Mouse (Mus musculus): ENCODE data around the gene Gltpd2. TPM values are rescaled to one million over a fixed set of nuclear protein-coding genes. Genes with fewer than 3 reads are reported as not detected.
"Not testable (repeated sequence)": the region's sequence is repeated elsewhere in the genome, so short reads cannot be mapped to it uniquely, and the experiment has no call there.

Gene Gltpd2
- 0.50 and 0.77 TPM in 2 replicates for polyA plus RNA-seq (2016; fragmentation: Nextera tagmentation; extraction: Ambion mirVana)

- WGBS, result 76% methylated on average over 10 of the region's 10 CpGs
- Histone ChIP-seq H3K4me1 (0 out of 2 replicates have a peak, but pooled peaks cover 6% of the 10 kb centered on the region), H3K4me3 (peak within 1 kb of the TSS; percentile 28), H3K27me3 (no peaks in the 10 kb centered on the region), H3K27ac (0 out of 2 replicates have a peak within 1 kb of the TSS, but pooled peaks have one; percentile 61), H3K9me3 (no peaks in the 10 kb centered on the region), H3K36me3 (no peaks in the 10 kb centered on the region), H3K4me2 (replicated peaks) (peak within 1 kb of the TSS; percentile 48), H3K9ac (peak within 1 kb of the TSS; percentile 44)
- no peak for ATAC-seq (ENCODE audit: insufficient number of reproducible peaks, insufficient read depth, low FRiP score, low TSS enrichment)
Measured at GRCm38 (mm10) chr11:70518923-70519322, at the start of gene Gltpd2. TSS of gene Gltpd2 (plus strand) at chr11:70519196.

GRCm38 (mm10) chr11:70469764-70470163, 49.2 kb upstream of the Gltpd2 start:
- ATAC-seq (ENCODE audit: insufficient number of reproducible peaks, insufficient read depth, low FRiP score, low TSS enrichment), result no peak
- 91% methylated on average over 3 of the region's 3 CpGs for WGBS
- Histone ChIP-seq H3K4me1 (peaks cover 7% of the 10 kb centered on the region; the same call in 1 of the 2 replicates), H3K4me3 (no peak overlapping the region), H3K27ac (no peak overlapping the region), H3K27me3 (peaks cover 21% of the 10 kb centered on the region), H3K36me3 (no peaks in the 10 kb centered on the region), H3K4me2 (replicated peaks) (no peak overlapping the region), H3K9me3 (no peaks in the 10 kb centered on the region), H3K9ac (no peak overlapping the region)

GRCm38 (mm10) chr11:70472716-70473115, 46.3 kb upstream of the Gltpd2 start:
- Histone ChIP-seq H3K4me2 (replicated peaks) (no peak overlapping the region), H3K9me3 (no peaks in the 10 kb centered on the region), H3K9ac (no peak overlapping the region), H3K27ac (no peak overlapping the region), H3K4me1 (no peaks in the 10 kb centered on the region), H3K27me3 (no peaks in the 10 kb centered on the region), H3K4me3 (no peak overlapping the region), H3K36me3 (no peaks in the 10 kb centered on the region)
- no peak for ATAC-seq (ENCODE audit: insufficient number of reproducible peaks, insufficient read depth, low FRiP score, low TSS enrichment)

- WGBS, result 85% methylated on average over 5 of the region's 5 CpGs
Measured at GRCm38 (mm10) chr11:70473291-70473690, 45.7 kb upstream of the Gltpd2 start.

GRCm38 (mm10) chr11:70474872-70475534, 44.0 kb upstream of the Gltpd2 start:
- Histone ChIP-seq H3K36me3 (no peaks in the 10 kb centered on the region), H3K4me3 (no peak overlapping the region), H3K4me2 (replicated peaks) (no peak overlapping the region), H3K9me3 (no peaks in the 10 kb centered on the region), H3K27ac (no peak overlapping the region), H3K9ac (no peak overlapping the region), H3K27me3 (no peaks in the 10 kb centered on the region), H3K4me1 (no peaks in the 10 kb centered on the region)
- 73% methylated on average over 12 of the region's 12 CpGs for WGBS
- no peak for ATAC-seq (ENCODE audit: insufficient number of reproducible peaks, insufficient read depth, low FRiP score, low TSS enrichment)

More at GRCm38 (mm10) chr11:70473291-70473690, 45.7 kb upstream of the Gltpd2 start:
- H3K9ac ChIP-seq; H3K36me3 ChIP-seq; ATAC-seq (ENCODE audit: insufficient number of reproducible peaks, insufficient read depth, low FRiP score, low TSS enrichment); H3K9me3 ChIP-seq; H3K27ac ChIP-seq; H3K4me3 ChIP-seq; H3K27me3 ChIP-seq; H3K4me1 ChIP-seq; H3K4me2 ChIP-seq (replicated peaks): not testable (repeated sequence)

- ATAC-seq (ENCODE audit: insufficient number of reproducible peaks, insufficient read depth, low FRiP score, low TSS enrichment), result no peak
- WGBS, result 53% methylated on average over 2 of the region's 2 CpGs
- no peak overlapping the region for H3K4me3 ChIP-seq
- H3K27me3 ChIP-seq, result no peaks in the 10 kb centered on the region
- no peak overlapping the region for H3K9ac ChIP-seq
- no peaks in the 10 kb centered on the region for H3K9me3 ChIP-seq
- no peaks in the 10 kb centered on the region for H3K4me1 ChIP-seq
- no peak overlapping the region for H3K4me2 ChIP-seq (replicated peaks)
- H3K36me3 ChIP-seq, result no peaks in the 10 kb centered on the region
- no peak overlapping the region for H3K27ac ChIP-seq
Measured at GRCm38 (mm10) chr11:70485498-70485897, 33.5 kb upstream of the Gltpd2 start.

GRCm38 (mm10) chr11:70487816-70488215, 31.2 kb upstream of the Gltpd2 start:
- ATAC-seq (ENCODE audit: insufficient number of reproducible peaks, insufficient read depth, low FRiP score, low TSS enrichment), result no peak
- 49% methylated on average over 4 of the region's 4 CpGs for WGBS
- H3K36me3 ChIP-seq, result no peaks in the 10 kb centered on the region

GRCm38 (mm10) chr11:70489138-70489537, 29.9 kb upstream of the Gltpd2 start:
- Histone ChIP-seq H3K4me3 (no peak overlapping the region), H3K4me2 (replicated peaks) (no peak overlapping the region), H3K27me3 (no peaks in the 10 kb centered on the region), H3K27ac (no peak overlapping the region), H3K4me1 (no peaks in the 10 kb centered on the region), H3K36me3 (no peaks in the 10 kb centered on the region), H3K9ac (no peak overlapping the region), H3K9me3 (no peaks in the 10 kb centered on the region)
- WGBS, result 88% methylated on average over 3 of the region's 3 CpGs
- no peak for ATAC-seq (ENCODE audit: insufficient number of reproducible peaks, insufficient read depth, low FRiP score, low TSS enrichment)

More at GRCm38 (mm10) chr11:70487816-70488215, 31.2 kb upstream of the Gltpd2 start:
- H3K9ac ChIP-seq, result no peak overlapping the region
- no peaks in the 10 kb centered on the region for H3K4me1 ChIP-seq
- H3K27ac ChIP-seq, result no peak overlapping the region
- no peaks in the 10 kb centered on the region for H3K9me3 ChIP-seq
- H3K4me2 ChIP-seq (replicated peaks), result no peak overlapping the region
- no peak overlapping the region for H3K4me3 ChIP-seq
- no peaks in the 10 kb centered on the region for H3K27me3 ChIP-seq

GRCm38 (mm10) chr11:70489684-70490083, 29.3 kb upstream of the Gltpd2 start:
- Histone ChIP-seq H3K4me1 (no peaks in the 10 kb centered on the region), H3K4me2 (replicated peaks) (no peak overlapping the region), H3K27ac (no peak overlapping the region), H3K9me3 (no peaks in the 10 kb centered on the region), H3K27me3 (no peaks in the 10 kb centered on the region), H3K4me3 (no peak overlapping the region), H3K36me3 (no peaks in the 10 kb centered on the region), H3K9ac (no peak overlapping the region)
- ATAC-seq (ENCODE audit: insufficient number of reproducible peaks, insufficient read depth, low FRiP score, low TSS enrichment), result no peak
- 85% methylated on average over 6 of the region's 6 CpGs for WGBS

GRCm38 (mm10) chr11:70499566-70500475, 19.2 kb upstream of the Gltpd2 start:
- no peak for ATAC-seq (ENCODE audit: insufficient number of reproducible peaks, insufficient read depth, low FRiP score, low TSS enrichment)
- H3K4me2 ChIP-seq (replicated peaks), result no peak overlapping the region
- no peak overlapping the region for H3K27ac ChIP-seq
- H3K4me3 ChIP-seq, result no peak overlapping the region
- H3K9ac ChIP-seq, result no peak overlapping the region
- no peaks in the 10 kb centered on the region for H3K9me3 ChIP-seq
- WGBS, result 74% methylated on average over 14 of the region's 14 CpGs
- no peaks in the 10 kb centered on the region for H3K36me3 ChIP-seq
- no peaks in the 10 kb centered on the region for H3K4me1 ChIP-seq
- 0 out of 2 replicates have a peak, but pooled peaks cover under 1% of the 10 kb centered on the region for H3K27me3 ChIP-seq

- Histone ChIP-seq H3K4me3 (no peak overlapping the region), H3K4me1 (no peaks in the 10 kb centered on the region), H3K27ac (no peak overlapping the region), H3K9ac (no peak overlapping the region), H3K36me3 (no peaks in the 10 kb centered on the region), H3K9me3 (no peaks in the 10 kb centered on the region), H3K4me2 (replicated peaks) (no peak overlapping the region), H3K27me3 (peaks cover 5% of the 10 kb centered on the region; the same call in 1 of the 2 replicates)
- WGBS, result 92% methylated on average over 1 of the region's 1 CpGs
- no peak for ATAC-seq (ENCODE audit: insufficient number of reproducible peaks, insufficient read depth, low FRiP score, low TSS enrichment)
Measured at GRCm38 (mm10) chr11:70500476-70500812, 18.6 kb upstream of the Gltpd2 start.

- Histone ChIP-seq H3K9me3 (no peaks in the 10 kb centered on the region), H3K4me1 (no peaks in the 10 kb centered on the region), H3K36me3 (no peaks in the 10 kb centered on the region), H3K4me2 (replicated peaks) (no peak overlapping the region), H3K9ac (no peak overlapping the region), H3K27me3 (peaks cover 5% of the 10 kb centered on the region; the same call in 1 of the 2 replicates), H3K27ac (no peak overlapping the region), H3K4me3 (no peak overlapping the region)
- WGBS, result 63% methylated on average over 3 of the region's 3 CpGs
- no peak for ATAC-seq (ENCODE audit: insufficient number of reproducible peaks, insufficient read depth, low FRiP score, low TSS enrichment)
Measured at GRCm38 (mm10) chr11:70502018-70502417, 17.0 kb upstream of the Gltpd2 start.
